Mouse (Mus musculus) heart, embryonic 10.5 days (tissue): Measurements from ENCODE around the gene 4930578G10Rik. TPM values are rescaled to one million over a fixed set of nuclear protein-coding genes. Genes with fewer than 3 reads are reported as not detected.
A peak's percentile ranks its signal among the peaks of the same experiment; 100 is the strongest.

Experiments used
- DNase-seq: peaks from one replicate; pipeline ENCODE4 v3.0.0-alpha.2; 2017; ENCODE audit warnings: low spot score
- H3K27ac ChIP-seq: fragments of 300-500 bp; sonication (generic); 2 replicates; pipeline ENCODE4 v1.5.1; 2016; ENCODE audit warnings: mild to moderate bottlenecking
- H3K27me3 ChIP-seq: fragments of 300-500 bp; sonication (generic); 2 replicates; pipeline ENCODE4 v1.6.1; 2016; ENCODE audit warnings: mild to moderate bottlenecking; ENCODE audit not compliant: poor library complexity, insufficient read depth, severe bottlenecking
- H3K36me3 ChIP-seq: fragments of 300-500 bp; sonication (generic); 2 replicates; pipeline ENCODE4 v1.6.1; 2016; ENCODE audit warnings: mild to moderate bottlenecking, moderate library complexity
- H3K4me1 ChIP-seq: fragments of 300-500 bp; sonication (generic); 2 replicates; pipeline ENCODE4 v1.6.1; 2016; ENCODE audit warnings: mild to moderate bottlenecking
- H3K4me3 ChIP-seq: fragments of 300-500 bp; sonication (generic); 2 replicates; pipeline ENCODE4 v1.5.1; 2016; ENCODE audit warnings: mild to moderate bottlenecking, moderate library complexity
- H3K9me3 ChIP-seq: fragments of 300-500 bp; sonication (generic); 2 replicates; pipeline ENCODE4 v1.6.1; 2016; ENCODE audit warnings: mild to moderate bottlenecking, moderate library complexity
- WGBS: fragments of 180-500 bp; shearing (Covaris S2); methylation state at CpG from one replicate; pipeline ENCODE4 v1.1.7; 2016; 5-methylcytosine and 5-hydroxymethylcytosine counted together
- polyA plus RNA-seq: library from polyadenylated mRNA; unstranded; fragments of >200 nt; fragmentation: Nextera tagmentation; extraction: Ambion mirVana; gene quantifications from 2 replicates; pipeline ENCODE4 v1.2.1, GENCODE M21; 2016

4930578G10Rik gene
- polyA plus RNA-seq, 1 experiment from 2014 or later: not detected

DNA sequence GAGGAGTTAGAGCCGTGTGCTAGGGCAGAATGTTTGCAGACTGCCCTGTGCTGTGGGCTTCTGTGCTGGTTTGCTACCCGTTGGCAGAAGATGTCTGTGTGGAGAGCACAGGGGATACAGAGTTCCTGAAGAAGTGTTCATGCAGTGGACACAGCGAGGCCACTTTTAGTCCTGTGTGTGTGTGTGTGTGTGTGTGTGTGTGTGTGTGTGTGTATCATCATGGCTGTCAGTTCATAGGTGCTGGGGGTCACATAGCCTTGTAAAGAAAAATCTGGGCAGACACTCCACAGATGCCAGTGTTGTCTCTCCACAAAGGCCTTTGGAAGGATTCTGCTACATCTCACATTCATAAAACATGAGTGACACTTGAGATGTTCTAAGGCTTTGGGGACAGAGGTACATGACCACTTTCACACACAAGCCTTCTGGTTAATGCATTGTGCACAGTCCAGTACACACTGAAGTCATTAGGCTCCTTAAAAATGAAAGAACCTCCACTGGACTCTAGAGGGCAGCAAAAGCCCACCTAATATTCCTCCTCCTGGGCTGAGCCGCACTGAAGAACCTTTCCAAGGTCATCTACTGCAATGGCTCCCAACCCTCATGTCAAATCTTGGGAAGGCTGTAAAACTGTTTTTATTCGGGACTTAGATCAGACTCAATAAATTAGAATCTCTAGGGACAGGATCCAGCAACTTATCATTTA, 141.4 kb downstream of the 4930578G10Rik start:
- Histone ChIP-seq H3K27ac (no peak overlapping the region), H3K4me1 (peaks cover 5% of the 10 kb centered on the region; the same call in 1 of the 2 replicates), H3K4me3 (no peak overlapping the region), H3K9me3 (no peaks in the 10 kb centered on the region), H3K36me3 (no peaks in the 10 kb centered on the region), H3K27me3 (0 out of 2 replicates have a peak, but pooled peaks cover 6% of the 10 kb centered on the region)
- WGBS: 37% methylated on average over 5 of the region's 5 CpGs
- no peak for DNase-seq

DNA sequence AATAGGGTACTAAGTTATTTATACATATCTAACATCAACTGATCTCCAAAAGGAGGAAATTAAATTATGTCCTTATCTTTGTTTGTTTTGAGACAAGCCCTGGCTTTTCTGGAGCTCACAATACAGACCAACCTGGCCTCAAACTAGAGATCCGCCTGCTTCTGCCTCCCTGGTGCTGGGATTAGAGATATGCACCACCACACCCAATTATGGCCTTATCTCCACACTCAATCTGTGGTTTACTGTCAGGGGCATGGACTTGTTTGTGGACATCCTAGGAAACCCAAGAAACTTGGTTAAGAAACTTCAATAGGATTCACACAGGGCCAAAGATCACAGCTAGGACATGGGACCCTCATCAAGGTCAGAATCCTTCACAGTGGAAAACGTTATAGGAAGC, 142.3 kb downstream of the 4930578G10Rik start:
- Histone ChIP-seq H3K27me3 (0 out of 2 replicates have a peak, but pooled peaks cover 6% of the 10 kb centered on the region), H3K4me1 (peaks cover 5% of the 10 kb centered on the region; the same call in 1 of the 2 replicates), H3K4me3 (no peak overlapping the region), H3K9me3 (no peaks in the 10 kb centered on the region), H3K27ac (no peak overlapping the region), H3K36me3 (no peaks in the 10 kb centered on the region)
- WGBS: 75% methylated on average over 2 of the region's 2 CpGs
- DNase-seq: no peak

DNA sequence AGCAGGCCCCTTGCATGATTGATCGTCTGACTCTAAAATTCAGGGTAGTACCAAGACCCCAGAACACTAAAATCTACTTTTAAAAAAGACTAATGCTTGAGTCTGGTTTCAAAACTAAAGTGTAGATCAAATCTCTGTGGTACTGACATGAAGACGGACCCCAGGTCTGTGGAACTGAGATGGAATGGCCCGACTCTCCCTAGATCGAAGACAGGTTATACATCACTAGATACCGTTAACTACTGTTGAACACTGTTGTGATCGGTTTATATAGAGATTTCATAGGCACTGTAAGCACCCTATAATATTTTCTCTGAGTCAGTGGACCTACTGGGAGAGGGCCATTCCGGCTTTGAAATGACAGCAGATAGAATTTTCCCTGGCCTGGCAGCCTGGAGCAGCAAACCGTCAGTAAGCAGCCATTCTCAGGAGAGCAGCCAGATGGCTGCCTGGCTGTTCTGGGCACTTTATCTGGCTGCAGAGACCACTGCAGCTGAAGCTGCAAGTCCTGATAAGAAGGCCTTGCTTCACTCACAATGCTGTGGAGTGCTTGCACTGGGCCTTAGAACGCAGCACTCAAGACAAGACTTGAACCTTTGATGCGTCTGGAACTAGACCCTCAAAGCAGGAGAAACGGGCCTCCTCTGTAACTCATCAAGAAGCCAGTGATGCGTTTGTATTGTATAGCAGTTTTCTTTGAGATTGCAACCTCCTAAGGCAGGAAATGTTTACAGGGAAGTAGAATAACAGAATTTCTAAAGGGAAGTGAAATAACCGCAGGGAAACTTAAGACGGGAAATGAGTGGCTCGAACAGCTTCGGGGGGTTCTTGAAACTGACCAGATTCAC, 144.7 kb downstream of the 4930578G10Rik start:
- peak; percentile 90 for DNase-seq
- no peak overlapping the region for H3K4me3 ChIP-seq
- peaks cover 5% of the 10 kb centered on the region; the same call in 1 of the 2 replicates for H3K4me1 ChIP-seq
- 56% methylated on average over 16 of the region's 16 CpGs for WGBS
- 0 out of 2 replicates have a peak, but pooled peaks cover 3% of the 10 kb centered on the region for H3K27me3 ChIP-seq
- no peaks in the 10 kb centered on the region for H3K9me3 ChIP-seq
- H3K36me3 ChIP-seq: no peaks in the 10 kb centered on the region
- peak overlapping the region; percentile 59; the same call in 1 of the 2 replicates for H3K27ac ChIP-seq

DNA sequence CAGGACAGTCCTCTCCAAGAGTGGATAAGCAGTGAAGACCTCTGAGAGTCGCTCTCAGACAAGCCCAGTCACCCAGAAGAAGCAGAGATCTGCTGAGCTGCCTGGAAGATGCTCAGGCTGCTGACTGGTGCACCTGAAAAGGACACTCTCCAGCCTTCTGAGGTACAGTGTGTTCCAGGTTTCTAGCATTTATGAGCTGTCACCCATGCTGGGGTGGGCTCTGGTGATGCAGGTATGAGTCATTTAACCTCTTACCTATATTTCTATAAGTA, 145.3 kb downstream of the 4930578G10Rik start:
- Histone ChIP-seq H3K36me3 (no peaks in the 10 kb centered on the region), H3K9me3 (no peaks in the 10 kb centered on the region), H3K27ac (peak overlapping the region; percentile 59; the same call in 1 of the 2 replicates), H3K4me1 (peaks cover 5% of the 10 kb centered on the region; the same call in 1 of the 2 replicates), H3K27me3 (no peaks in the 10 kb centered on the region), H3K4me3 (no peak overlapping the region)
- DNase-seq: peak; percentile 64
- WGBS: 65% methylated on average over 1 of the region's 1 CpGs

DNA sequence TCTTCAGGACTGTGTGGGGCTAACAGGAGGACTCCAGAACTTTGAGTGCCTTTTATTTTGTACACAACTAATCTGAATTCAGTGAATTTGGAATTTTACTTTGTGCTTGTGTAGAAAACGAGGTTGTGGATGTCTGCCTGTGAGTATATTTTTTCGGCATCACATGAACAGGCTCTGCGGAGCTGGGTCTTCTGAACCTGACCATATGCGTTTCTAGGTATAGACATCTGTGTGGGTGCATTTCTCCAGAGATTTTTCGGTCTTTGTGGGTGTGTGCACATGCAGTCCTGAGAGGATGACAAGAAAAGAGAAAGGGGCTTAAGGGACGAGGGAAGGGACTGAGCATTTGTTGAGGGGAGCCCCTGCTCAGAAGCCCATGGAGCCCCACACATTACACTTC, 151.6 kb downstream of the 4930578G10Rik start:
- H3K27ac ChIP-seq: no peak overlapping the region
- H3K4me1 ChIP-seq: no peaks in the 10 kb centered on the region
- no peaks in the 10 kb centered on the region for H3K9me3 ChIP-seq
- peaks cover 3% of the 10 kb centered on the region; the same call in 1 of the 2 replicates for H3K27me3 ChIP-seq
- 88% methylated on average over 6 of the region's 6 CpGs for WGBS
- DNase-seq: no peak
- no peak overlapping the region for H3K4me3 ChIP-seq
- H3K36me3 ChIP-seq: no peaks in the 10 kb centered on the region

DNA sequence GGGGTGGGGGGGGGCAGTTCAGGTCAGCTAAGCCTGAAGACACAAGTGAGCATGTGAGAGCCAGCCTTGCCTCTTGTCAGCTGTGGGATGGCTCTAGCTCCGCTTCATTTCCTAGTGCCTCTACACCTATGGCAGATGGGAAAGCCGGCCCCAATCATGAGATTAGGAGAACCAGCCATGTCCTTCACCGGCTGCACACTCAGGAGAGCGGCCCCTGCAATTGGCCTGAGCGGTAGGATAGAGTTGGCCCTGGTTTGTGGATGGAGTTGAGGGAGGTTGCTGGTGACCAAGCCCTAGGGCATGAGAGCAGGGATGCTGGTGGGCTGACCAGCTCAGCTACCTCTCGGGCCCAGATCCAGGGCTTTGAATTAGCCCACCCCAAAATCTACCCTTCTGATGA, 153.5 kb downstream of the 4930578G10Rik start:
- no peak for DNase-seq
- H3K36me3 ChIP-seq: no peaks in the 10 kb centered on the region
- H3K27ac ChIP-seq: no peak overlapping the region
- H3K27me3 ChIP-seq: peaks cover 3% of the 10 kb centered on the region; the same call in 1 of the 2 replicates
- H3K9me3 ChIP-seq: no peaks in the 10 kb centered on the region
- H3K4me3 ChIP-seq: no peak overlapping the region
- H3K4me1 ChIP-seq: no peaks in the 10 kb centered on the region
- WGBS: 84% methylated on average over 6 of the region's 6 CpGs

DNA sequence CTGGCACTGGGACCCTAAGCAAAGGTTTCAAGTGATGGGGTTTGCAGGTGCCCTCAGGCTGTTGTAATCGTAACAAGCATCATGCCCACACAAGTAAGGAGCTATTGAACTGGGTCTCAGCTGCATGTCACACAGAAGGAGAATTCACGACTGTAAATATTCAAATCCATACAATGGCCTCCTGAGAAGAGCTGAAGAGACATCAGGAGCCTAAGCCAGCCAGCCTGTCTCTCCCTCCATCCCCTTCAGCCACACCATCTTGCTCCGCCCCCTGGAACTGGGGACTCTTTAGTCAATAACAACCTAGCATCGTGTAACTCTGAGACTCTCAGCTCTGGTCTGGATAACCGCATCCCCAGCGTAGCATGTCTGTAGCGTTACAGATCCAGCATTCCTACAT, 155.8 kb downstream of the 4930578G10Rik start:
- no peak overlapping the region for H3K4me3 ChIP-seq
- H3K27me3 ChIP-seq: peaks cover 3% of the 10 kb centered on the region; the same call in 1 of the 2 replicates
- DNase-seq: no peak
- H3K27ac ChIP-seq: no peak overlapping the region
- no peaks in the 10 kb centered on the region for H3K9me3 ChIP-seq
- WGBS: 62% methylated on average over 7 of the region's 7 CpGs
- H3K4me1 ChIP-seq: no peaks in the 10 kb centered on the region
- no peaks in the 10 kb centered on the region for H3K36me3 ChIP-seq

DNA sequence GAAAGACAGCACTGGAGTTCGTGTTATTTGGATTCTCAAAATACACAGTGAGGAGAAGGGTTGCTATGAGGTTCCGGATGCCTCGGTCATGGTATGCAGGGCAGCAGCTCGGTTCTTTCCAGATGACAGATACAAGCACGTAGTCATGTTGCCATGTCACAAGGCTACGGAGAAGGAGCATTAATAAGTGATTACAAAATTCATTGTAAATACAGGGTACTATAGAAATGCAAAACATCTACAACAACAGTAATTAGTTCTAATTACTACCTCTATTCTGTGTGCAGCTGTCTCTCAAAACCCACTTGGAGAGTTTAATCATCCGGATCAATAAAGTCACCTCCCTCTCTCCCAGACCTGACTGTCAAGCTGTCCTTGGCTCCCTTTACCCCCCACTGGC, 159.8 kb downstream of the 4930578G10Rik start:
- no peak for DNase-seq
- H3K27me3 ChIP-seq: no peaks in the 10 kb centered on the region
- no peaks in the 10 kb centered on the region for H3K36me3 ChIP-seq
- 82% methylated on average over 7 of the region's 7 CpGs for WGBS
- H3K4me1 ChIP-seq: no peaks in the 10 kb centered on the region
- H3K4me3 ChIP-seq: no peak overlapping the region
- no peaks in the 10 kb centered on the region for H3K9me3 ChIP-seq
- H3K27ac ChIP-seq: no peak overlapping the region

Other genes starting within 250 kb of the 4930578G10Rik start
- not detected in 2 replicates for gene Fam205a2, start 207.4 kb upstream of the 4930578G10Rik start, polyA plus RNA-seq
- not detected in 2 replicates for gene Gm10591, start 123.3 kb upstream of the 4930578G10Rik start, polyA plus RNA-seq
- not detected in 2 replicates for gene Gm2564, start 105.8 kb upstream of the 4930578G10Rik start, polyA plus RNA-seq
- gene Ccl27b, start 80.3 kb upstream of the 4930578G10Rik start, polyA plus RNA-seq: not detected in 2 replicates
- gene Il11ra2, start 73.7 kb upstream of the 4930578G10Rik start, polyA plus RNA-seq: not detected in 2 replicates
- 0.21 TPM in 1 of 2 replicates, not detected in the other for gene Ccl19, start 21.0 kb downstream of the 4930578G10Rik start, polyA plus RNA-seq
- gene Ccl21a, start 38.4 kb downstream of the 4930578G10Rik start, polyA plus RNA-seq: not detected in 2 replicates
- gene Fam205a1, start 118.3 kb downstream of the 4930578G10Rik start, polyA plus RNA-seq: 0.04 TPM in 2 replicates
- gene Gm12394, start 121.2 kb downstream of the 4930578G10Rik start, polyA plus RNA-seq: 0.09 and 0.19 TPM in 2 replicates
- 0.16 and 0.24 TPM in 2 replicates for gene Fam205c, start 138.7 kb downstream of the 4930578G10Rik start, polyA plus RNA-seq
- 1.5 and 2.8 TPM in 2 replicates for gene Phf24, start 181.1 kb downstream of the 4930578G10Rik start, polyA plus RNA-seq
- 11.4 and 12.3 TPM in 2 replicates for gene Dnajb5, start 214.3 kb downstream of the 4930578G10Rik start, polyA plus RNA-seq
- gene 1700022I11Rik, start 234.1 kb downstream of the 4930578G10Rik start, polyA plus RNA-seq: 0.25 and 0.70 TPM in 2 replicates